Mouse (Mus musculus) MEL (cell line): ENCODE measurements around the gene Gm49661. TPM values are rescaled to one million over a fixed set of nuclear protein-coding genes. Genes with fewer than 3 reads are reported as not detected.

ENCODE experiments used
- DNase-seq: peaks from one replicate; pipeline ENCODE4 v3.0.0; 2011; ENCODE audit warnings: low read depth, low spot score
- H3K27ac ChIP-seq: 2 replicates; pipeline ENCODE4 v1.5.1; 2012; ENCODE audit warnings: low read depth, mild to moderate bottlenecking, control low read depth, low read length, moderate library complexity; ENCODE audit not compliant: control insufficient read depth
- H3K27me3 ChIP-seq, 2 experiments: fragments of 150-350 bp in 1 of 2; sonication (generic) in 1 of 2; 2 replicates each; pipeline ENCODE4 v1.6.1; 2012; ENCODE audit warnings: low read length in 2 of 2, mild to moderate bottlenecking in 2 of 2, improper control_type of control experiment in 1 of 2, moderate library complexity in 1 of 2; ENCODE audit not compliant: insufficient read depth in 2 of 2, control insufficient read depth in 1 of 2
- H3K36me3 ChIP-seq, 2 experiments: 2 replicates each; pipeline ENCODE4 v1.6.1; 2012 to 2014; ENCODE audit warnings: low read length in 2 of 2, improper control_type of control experiment in 1 of 2, inconsistent platforms in 1 of 2, mild to moderate bottlenecking in 1 of 2; ENCODE audit not compliant: insufficient read depth in 2 of 2, control insufficient read depth in 1 of 2
- H3K4me1 ChIP-seq, 2 experiments: fragments of 150-350 bp in 1 of 2; sonication (generic) in 1 of 2; 2 replicates each; pipeline ENCODE4 v1.6.1; 2012; ENCODE audit warnings: low read length in 2 of 2, improper control_type of control experiment in 1 of 2, mild to moderate bottlenecking in 1 of 2; ENCODE audit not compliant: insufficient read depth in 2 of 2, control insufficient read depth in 1 of 2
- H3K4me3 ChIP-seq, 2 experiments: fragments of 150-350 bp in 1 of 2; sonication (generic) in 1 of 2; 2 replicates each; pipeline ENCODE4 v1.5.1; 2012; ENCODE audit warnings: low read depth in 2 of 2, low read length in 2 of 2, mild to moderate bottlenecking in 2 of 2, moderate library complexity in 2 of 2, control low read depth in 1 of 2, improper control_type of control experiment in 1 of 2; ENCODE audit not compliant: control insufficient read depth in 1 of 2, insufficient read depth in 1 of 2
- H3K79me2 ChIP-seq: 2 replicates; pipeline ENCODE4 v1.6.1; 2012; ENCODE audit warnings: mild to moderate bottlenecking, low read length, moderate library complexity; ENCODE audit not compliant: control insufficient read depth, poor library complexity, insufficient read depth
- H3K9ac ChIP-seq: 2 replicates; pipeline ENCODE4 v1.6.1; 2012; ENCODE audit warnings: low read depth, mild to moderate bottlenecking, control low read depth, low read length, moderate library complexity; ENCODE audit not compliant: control insufficient read depth, poor library complexity, severe bottlenecking
- H3K9me3 ChIP-seq: fragments of 150-350 bp; sonication (generic); replicated peaks from 2 replicates; pipeline ENCODE4 v1.6.1; 2012; ENCODE audit warnings: mild to moderate bottlenecking, low read length, improper control_type of control experiment, moderate library complexity; ENCODE audit not compliant: insufficient read depth
- BHLHE40 ChIP-seq: IDR thresholded peaks from 2 replicates; pipeline ENCODE4 v1.6.1; 2012; ENCODE audit warnings: low read depth, mild to moderate bottlenecking, inconsistent platforms, low read length, improper control_type of control experiment, borderline replicate concordance
- CHD1 ChIP-seq: IDR thresholded peaks from 2 replicates; pipeline ENCODE4 v1.6.1; 2012; ENCODE audit warnings: low read depth, mild to moderate bottlenecking, inconsistent platforms, low read length, improper control_type of control experiment
- CHD2 ChIP-seq: IDR thresholded peaks from 2 replicates; pipeline ENCODE4 v1.6.1; 2011; ENCODE audit warnings: low read length, improper control_type of control experiment
- CTCF ChIP-seq, 3 experiments: IDR thresholded peaks in 2 of 3; conservative IDR thresholded peaks in 1 of 3; 2 replicates each; pipeline ENCODE4 v1.5.1; 2011 to 2012; ENCODE audit warnings: low read length in 3 of 3, low read depth in 2 of 3, mild to moderate bottlenecking in 2 of 3, improper control_type of control experiment in 1 of 3, inconsistent platforms in 1 of 3, mixed read lengths in 1 of 3, moderate library complexity in 1 of 3; ENCODE audit not compliant: control insufficient read depth in 1 of 3, insufficient read depth in 1 of 3, poor library complexity in 1 of 3, severe bottlenecking in 1 of 3
- E2F4 ChIP-seq: IDR thresholded peaks from 2 replicates; pipeline ENCODE4 v1.6.1; 2011; ENCODE audit warnings: low read depth, low read length, improper control_type of control experiment, borderline replicate concordance
- ELF1 ChIP-seq: IDR thresholded peaks from 2 replicates; pipeline ENCODE4 v1.6.1; 2014; ENCODE audit warnings: low read depth, mild to moderate bottlenecking, inconsistent platforms, low read length, improper control_type of control experiment, moderate library complexity
- EP300 ChIP-seq, 2 experiments: IDR thresholded peaks; 2 replicates each; pipeline ENCODE4 v1.6.1; 2011; ENCODE audit warnings: improper control_type of control experiment in 2 of 2, low read length in 2 of 2, low read depth in 1 of 2, mild to moderate bottlenecking in 1 of 2
- GABPA ChIP-seq: IDR thresholded peaks from 2 replicates; pipeline ENCODE4 v1.6.1; 2012; ENCODE audit warnings: low read depth, mild to moderate bottlenecking, inconsistent platforms, low read length, improper control_type of control experiment, moderate library complexity
- GATA1 ChIP-seq: IDR thresholded peaks from 2 replicates; pipeline ENCODE4 v1.6.1; 2011; ENCODE audit warnings: low read depth, low read length, improper control_type of control experiment
- HCFC1 ChIP-seq: IDR thresholded peaks from 2 replicates; pipeline ENCODE4 v1.6.1; 2012; ENCODE audit warnings: low read depth, mild to moderate bottlenecking, inconsistent platforms, low read length, improper control_type of control experiment, moderate library complexity
- JUND ChIP-seq: IDR thresholded peaks from 2 replicates; pipeline ENCODE4 v1.6.1; 2011; ENCODE audit warnings: low read depth, mild to moderate bottlenecking, improper control_type of control experiment, low read length
- KAT2A ChIP-seq: conservative IDR thresholded peaks from 2 replicates; pipeline ENCODE4 v1.6.1; 2012; ENCODE audit warnings: low read depth, low read length, improper control_type of control experiment, inconsistent platforms
- MAFK ChIP-seq: IDR thresholded peaks from 2 replicates; pipeline ENCODE4 v1.6.1; 2011; ENCODE audit warnings: low read depth, mild to moderate bottlenecking, low read length, improper control_type of control experiment, borderline replicate concordance
- MAZ ChIP-seq: IDR thresholded peaks from 2 replicates; pipeline ENCODE4 v1.6.1; 2012; ENCODE audit warnings: low read depth, mild to moderate bottlenecking, inconsistent platforms, low read length, improper control_type of control experiment
- MEF2A ChIP-seq: IDR thresholded peaks from 2 replicates; pipeline ENCODE4 v1.6.1; 2014; ENCODE audit warnings: low read depth, mild to moderate bottlenecking, inconsistent platforms, low read length, improper control_type of control experiment; ENCODE audit not compliant: poor library complexity, insufficient replicate concordance, severe bottlenecking; ENCODE audit errors: extremely low read depth
- MYB ChIP-seq: IDR thresholded peaks from 2 replicates; pipeline ENCODE4 v1.6.1; 2011; ENCODE audit warnings: mild to moderate bottlenecking, low read depth, low read length, improper control_type of control experiment
- MYC ChIP-seq: IDR thresholded peaks from 2 replicates; pipeline ENCODE4 v1.6.1; 2011; ENCODE audit warnings: low read depth, mild to moderate bottlenecking, low read length, improper control_type of control experiment, moderate library complexity
- POLR2AphosphoS5 ChIP-seq: IDR thresholded peaks from 2 replicates; pipeline ENCODE4 v1.6.1; 2012; ENCODE audit warnings: low read depth, borderline replicate concordance, mild to moderate bottlenecking, inconsistent platforms, low read length, moderate library complexity, mixed read lengths
- RCOR1 ChIP-seq: IDR thresholded peaks from 2 replicates; pipeline ENCODE4 v1.6.1; 2012; ENCODE audit warnings: low read depth, mild to moderate bottlenecking, inconsistent platforms, low read length, improper control_type of control experiment
- SIN3A ChIP-seq: IDR thresholded peaks from 2 replicates; pipeline ENCODE4 v1.6.1; 2012; ENCODE audit warnings: low read length, improper control_type of control experiment, inconsistent platforms
- TBP ChIP-seq: IDR thresholded peaks from 2 replicates; pipeline ENCODE4 v1.8.0; 2011; ENCODE audit warnings: low read depth, low read length, improper control_type of control experiment
- TCF12 ChIP-seq: IDR thresholded peaks from 2 replicates; pipeline ENCODE4 v1.6.1; 2014; ENCODE audit warnings: low read depth, mild to moderate bottlenecking, inconsistent platforms, low read length, improper control_type of control experiment, moderate library complexity
- UBTF ChIP-seq: IDR thresholded peaks from 2 replicates; pipeline ENCODE4 v1.6.1; 2012; ENCODE audit warnings: low read depth, mild to moderate bottlenecking, inconsistent platforms, low read length, improper control_type of control experiment, moderate library complexity, borderline replicate concordance; ENCODE audit not compliant: insufficient read depth
- USF1 ChIP-seq: IDR thresholded peaks from 2 replicates; pipeline ENCODE4 v1.6.1; 2014; ENCODE audit warnings: low read depth, mild to moderate bottlenecking, inconsistent platforms, low read length, improper control_type of control experiment, moderate library complexity
- USF2 ChIP-seq, 2 experiments: IDR thresholded peaks; 2 replicates each; pipeline ENCODE4 v1.6.1; 2011 to 2012; ENCODE audit warnings: improper control_type of control experiment in 2 of 2, low read length in 2 of 2, borderline replicate concordance in 1 of 2, inconsistent platforms in 1 of 2, low read depth in 1 of 2, mild to moderate bottlenecking in 1 of 2; ENCODE audit not compliant: insufficient read depth in 1 of 2
- ZC3H11A ChIP-seq: IDR thresholded peaks from 2 replicates; pipeline ENCODE4 v1.6.1; 2012; ENCODE audit warnings: low read depth, mild to moderate bottlenecking, inconsistent platforms, low read length, improper control_type of control experiment
- ZKSCAN1 ChIP-seq: IDR thresholded peaks from 2 replicates; pipeline ENCODE4 v1.6.1; 2012; ENCODE audit warnings: low read depth, mild to moderate bottlenecking, inconsistent platforms, low read length, improper control_type of control experiment, moderate library complexity
- ZMIZ1 ChIP-seq: IDR thresholded peaks from 2 replicates; pipeline ENCODE4 v1.6.1; 2012; ENCODE audit warnings: low read depth, mild to moderate bottlenecking, inconsistent platforms, low read length, improper control_type of control experiment, moderate library complexity
- ZNF384 ChIP-seq: IDR thresholded peaks from 2 replicates; pipeline ENCODE4 v1.6.1; 2012; ENCODE audit warnings: low read depth, mild to moderate bottlenecking, inconsistent platforms, low read length, improper control_type of control experiment
- polyA plus RNA-seq, 2 experiments: library from polyadenylated mRNA; stranded (reverse) in 1 of 2; unstranded in 1 of 2; fragments of >175 nt in 1 of 2; fragments of >200 nt in 1 of 2; gene quantifications; 2 replicates each; pipeline versions ENCODE4 v1.2.1 to v1.2.4; 2012; ENCODE audit warnings: low replicate concordance in 2 of 2, low read depth in 1 of 2; ENCODE audit not compliant: insufficient read length in 2 of 2, insufficient read depth in 1 of 2, missing spikeins in 1 of 2
- total RNA-seq: library from RNA; depleted of rRNA; stranded (reverse); fragments of 300-350 nt; gene quantifications from 2 replicates; pipeline ENCODE4 v1.2.3, GENCODE M21; 2012

Gene Gm49661
- total and polyA plus RNA-seq, 3 experiments: 4.7 TPM; not detected in 2

GRCm38 (mm10) chr8:84980622-84981358, 11.6 kb upstream of the Gm49661 start (continued):
- TF ChIP-seq ZMIZ1 (no peak; the same call in 1 of the 2 replicates), MYB (no peak), RCOR1 (peak; percentile 35; the same call in 1 of the 2 replicates), E2F4 (no peak)

GRCm38 (mm10) chr8:84979599-84980421, 10.6 kb upstream of the Gm49661 start:
- Histone ChIP-seq H3K4me3 (peak overlapping the region; percentile 52 to 64), H3K27ac (peak overlapping the region; percentile 99), H3K9me3 (no peaks in the 10 kb centered on the region), H3K79me2 (peaks cover 22% of the 10 kb centered on the region), H3K36me3 (peaks cover 0 to 37% of the 10 kb centered on the region in 2 experiments; a peak in 2 of 4 replicates), H3K9ac (peak overlapping the region; percentile 83), H3K27me3 (no peaks in the 10 kb centered on the region), H3K4me1 (peaks cover 13 to 57% of the 10 kb centered on the region in 2 experiments)
- DNase-seq: peak; percentile 99
- no peak; the same call in 1 of the 2 replicates for TF ChIP-seq KAT2A
- TF ChIP-seq MAZ: peak; percentile 94
- no peak for TF ChIP-seq MYB
- 0 out of 4 replicates have a peak, but pooled peaks of 1 of the 2 experiments have one; percentile 8 for TF ChIP-seq EP300 (IDR thresholded peaks at IDR 0.05; ENCODE audit: low read depth in 1 of 2, low read length in 2 of 2)
- TF ChIP-seq ZC3H11A: no peak
- no peak for TF ChIP-seq CHD2
- no peak for TF ChIP-seq MYC
- TF ChIP-seq ZMIZ1: no peak; the same call in 1 of the 2 replicates
- TF ChIP-seq ZKSCAN1: no peak
- no peak for TF ChIP-seq ZNF384
- TF ChIP-seq BHLHE40: no peak; the same call in 1 of the 2 replicates
- TF ChIP-seq RCOR1: no peak
- no peak for TF ChIP-seq GATA1
- no peak for TF ChIP-seq E2F4
- TF ChIP-seq MAFK: no peak
- no peak for TF ChIP-seq USF2 (IDR thresholded peaks at IDR 0.05; ENCODE audit: borderline replicate concordance in 1 of 2, insufficient read depth in 1 of 2, low read depth in 1 of 2, low read length in 2 of 2)
- no peak for TF ChIP-seq GABPA
- 0 out of 2 replicates have a peak, but pooled peaks have one; percentile 9 for TF ChIP-seq MEF2A
- no peak for TF ChIP-seq UBTF
- TF ChIP-seq POLR2AphosphoS5: no peak
- peak; percentile 23; the same call in 1 of the 2 replicates for TF ChIP-seq ELF1
- TF ChIP-seq HCFC1: peak; percentile 71
- peak; percentile 79 for TF ChIP-seq TBP
- peak; percentile 99 for TF ChIP-seq CHD1
- no peak for TF ChIP-seq CTCF (IDR thresholded peaks at IDR 0.05 in 2 of 3, conservative IDR thresholded peaks at IDR 0.05 in 1 of 3; ENCODE audit: control insufficient read depth in 1 of 3, insufficient read depth in 1 of 3, low read depth in 2 of 3, low read length in 3 of 3, poor library complexity in 1 of 3, severe bottlenecking in 1 of 3)
- TF ChIP-seq JUND: no peak
- TF ChIP-seq SIN3A: peak; percentile 80
- 0 out of 2 replicates have a peak, but pooled peaks have one; percentile 25 for TF ChIP-seq TCF12
- no peak for TF ChIP-seq USF1
